Mouse (Mus musculus): ENCODE data around the gene Dnajc7. TPM values are rescaled to one million over a fixed set of nuclear protein-coding genes. Genes with fewer than 3 reads are reported as not detected.

Dnajc7 gene
- polyA plus RNA-seq, 1 experiment from 2014 or later: 235 TPM

DNA sequence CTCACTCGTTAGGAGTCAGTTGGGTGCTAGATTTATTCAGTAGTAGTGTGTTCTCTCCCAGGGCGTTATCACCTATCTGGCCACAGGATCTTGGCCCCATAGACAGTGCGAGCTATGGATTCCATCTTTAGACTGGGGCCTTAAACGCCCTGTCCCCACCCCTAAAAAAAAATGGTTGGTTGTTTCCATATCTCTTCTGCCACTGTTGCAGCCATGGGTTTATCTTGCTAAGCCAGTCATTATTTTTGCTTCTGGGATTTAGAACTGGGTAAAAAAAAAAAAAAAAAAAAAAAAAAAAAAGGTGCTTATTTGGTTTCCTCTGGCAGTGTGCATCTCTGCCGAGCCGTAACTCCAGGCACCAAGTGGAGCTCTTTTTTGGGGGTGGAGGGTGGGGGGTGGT is 55.3 kb downstream of the Dnajc7 start:
- no peak overlapping the region for H3K4me3 ChIP-seq (ENCODE audit: low read length)
- H3K9me3 ChIP-seq (ENCODE audit: low read length): no peaks in the 10 kb centered on the region
- no peaks in the 10 kb centered on the region for H3K4me1 ChIP-seq (ENCODE audit: insufficient read depth, low read length)
- H3K27me3 ChIP-seq (ENCODE audit: insufficient read depth, low read length): no peaks in the 10 kb centered on the region
- H3K27ac ChIP-seq (ENCODE audit: low read length): no peak overlapping the region
- ATAC-seq (ENCODE audit: low FRiP score, low TSS enrichment): no peak
- H3K9ac ChIP-seq (replicated peaks; ENCODE audit: low read length): no peak overlapping the region
- WGBS: 90% methylated on average over 6 of the region's 6 CpGs
- no peak overlapping the region for H3K4me2 ChIP-seq (replicated peaks; ENCODE audit: low read depth, low read length)
- H3K36me3 ChIP-seq (ENCODE audit: insufficient read depth, low read length): no peaks in the 10 kb centered on the region

DNA sequence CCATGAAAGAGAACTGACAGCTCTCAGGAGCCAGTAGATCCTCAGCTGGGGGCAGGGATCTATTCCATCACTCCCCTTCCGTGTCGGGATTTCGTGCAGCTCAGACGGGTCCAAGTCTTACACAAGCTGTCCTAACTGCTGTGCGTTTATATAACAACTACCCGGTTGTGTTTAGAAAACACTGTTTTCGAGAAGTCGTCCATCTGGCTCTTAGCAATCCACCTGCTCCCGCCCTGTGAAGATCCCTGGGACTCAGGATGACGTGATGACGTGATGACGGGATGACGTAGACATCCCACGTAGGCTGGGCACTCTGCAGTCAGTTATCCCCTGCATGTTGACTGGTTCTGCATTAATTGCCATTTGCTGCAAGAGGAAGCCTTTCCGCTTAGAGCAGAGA is 55.7 kb downstream of the Dnajc7 start:
- H3K4me1 ChIP-seq (ENCODE audit: insufficient read depth, low read length): no peaks in the 10 kb centered on the region
- ATAC-seq (ENCODE audit: low FRiP score, low TSS enrichment): no peak
- 77% methylated on average over 15 of the region's 15 CpGs for WGBS
- no peak overlapping the region for H3K9ac ChIP-seq (replicated peaks; ENCODE audit: low read length)
- no peaks in the 10 kb centered on the region for H3K36me3 ChIP-seq (ENCODE audit: insufficient read depth, low read length)
- no peak overlapping the region for H3K27ac ChIP-seq (ENCODE audit: low read length)
- no peaks in the 10 kb centered on the region for H3K9me3 ChIP-seq (ENCODE audit: low read length)
- H3K4me2 ChIP-seq (replicated peaks; ENCODE audit: low read depth, low read length): no peak overlapping the region
- no peaks in the 10 kb centered on the region for H3K27me3 ChIP-seq (ENCODE audit: insufficient read depth, low read length)
- H3K4me3 ChIP-seq (ENCODE audit: low read length): no peak overlapping the region

DNA sequence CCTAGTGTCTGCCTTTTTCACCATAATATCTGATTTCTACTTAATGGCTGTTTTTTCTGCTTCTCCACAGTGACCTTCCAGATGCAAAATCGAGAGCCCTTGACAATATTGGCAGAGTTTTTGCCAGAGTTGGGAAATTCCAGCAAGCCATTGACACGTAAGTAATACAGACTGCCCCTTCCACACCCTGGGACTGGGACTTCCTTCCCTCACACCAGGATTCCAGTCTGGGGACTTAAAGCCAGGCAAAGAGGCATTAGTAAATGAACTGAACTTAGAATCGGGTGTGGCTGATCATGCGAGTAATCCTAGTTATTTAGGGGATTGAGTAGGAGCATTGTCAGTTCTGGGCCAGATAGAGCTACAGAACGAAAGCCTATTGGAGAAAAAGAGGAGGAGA is 58.2 kb downstream of the Dnajc7 start:
- H3K9ac ChIP-seq (replicated peaks; ENCODE audit: low read length): no peak overlapping the region
- H3K4me1 ChIP-seq (ENCODE audit: insufficient read depth, low read length): no peaks in the 10 kb centered on the region
- H3K36me3 ChIP-seq (ENCODE audit: insufficient read depth, low read length): no peaks in the 10 kb centered on the region
- ATAC-seq (ENCODE audit: low FRiP score, low TSS enrichment): no peak
- H3K4me2 ChIP-seq (replicated peaks; ENCODE audit: low read depth, low read length): no peak overlapping the region
- no peaks in the 10 kb centered on the region for H3K9me3 ChIP-seq (ENCODE audit: low read length)
- WGBS: 55% methylated on average over 5 of the region's 5 CpGs
- H3K27ac ChIP-seq (ENCODE audit: low read length): no peak overlapping the region
- H3K27me3 ChIP-seq (ENCODE audit: insufficient read depth, low read length): no peaks in the 10 kb centered on the region
- H3K4me3 ChIP-seq (ENCODE audit: low read length): no peak overlapping the region

DNA sequence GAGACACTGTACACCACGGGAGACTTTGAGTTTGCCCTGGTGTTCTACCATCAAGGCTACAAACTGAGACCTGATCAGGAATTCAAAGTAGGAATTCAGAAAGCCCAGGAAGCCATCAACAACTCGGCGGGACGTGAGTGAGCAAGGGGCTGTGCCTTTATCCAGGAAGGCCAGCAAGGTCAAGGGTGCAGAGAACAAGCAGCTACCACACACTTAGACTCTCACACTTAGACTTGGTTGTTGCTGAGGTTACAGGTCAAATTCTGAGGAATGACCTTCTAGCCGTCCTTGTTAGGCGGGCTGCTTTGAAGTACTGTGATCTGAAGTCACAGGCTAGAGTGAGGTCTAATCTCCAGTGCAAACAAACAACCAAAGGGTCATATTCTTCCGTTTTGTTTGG is 60.5 kb downstream of the Dnajc7 start:
- Histone ChIP-seq H3K4me2 (replicated peaks; ENCODE audit: low read depth, low read length) (no peak overlapping the region), H3K9ac (replicated peaks; ENCODE audit: low read length) (no peak overlapping the region), H3K36me3 (ENCODE audit: insufficient read depth, low read length) (no peaks in the 10 kb centered on the region), H3K4me3 (ENCODE audit: low read length) (no peak overlapping the region), H3K27ac (ENCODE audit: low read length) (no peak overlapping the region), H3K9me3 (ENCODE audit: low read length) (no peaks in the 10 kb centered on the region), H3K4me1 (ENCODE audit: insufficient read depth, low read length) (no peaks in the 10 kb centered on the region), H3K27me3 (ENCODE audit: insufficient read depth, low read length) (no peaks in the 10 kb centered on the region)
- 48% methylated on average over 7 of the region's 7 CpGs for WGBS
- no peak for ATAC-seq (ENCODE audit: low FRiP score, low TSS enrichment)

DNA sequence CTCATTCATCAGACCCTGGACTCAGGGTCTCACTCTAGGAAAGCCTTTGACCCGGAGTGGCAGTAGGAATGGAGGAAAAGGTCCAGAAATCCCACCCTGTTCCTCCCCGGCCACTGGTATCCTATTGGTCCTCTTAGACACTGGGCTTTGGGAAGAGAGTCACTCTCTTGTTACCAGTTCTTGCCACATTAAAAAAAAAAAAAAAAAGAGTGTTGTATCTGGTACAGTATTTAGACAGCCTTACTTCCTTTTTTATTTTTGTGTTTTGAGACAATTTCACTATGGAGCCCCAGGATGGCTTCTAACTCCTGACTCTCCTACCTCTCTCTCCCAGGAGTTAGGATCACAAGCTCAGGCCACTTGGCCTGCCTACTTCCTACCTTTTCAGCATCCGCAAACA is 62.4 kb downstream of the Dnajc7 start:
- Histone ChIP-seq H3K27me3 (ENCODE audit: insufficient read depth, low read length) (no peaks in the 10 kb centered on the region), H3K4me2 (replicated peaks; ENCODE audit: low read depth, low read length) (no peak overlapping the region), H3K27ac (ENCODE audit: low read length) (no peak overlapping the region), H3K9ac (replicated peaks; ENCODE audit: low read length) (no peak overlapping the region), H3K9me3 (ENCODE audit: low read length) (no peaks in the 10 kb centered on the region), H3K36me3 (ENCODE audit: insufficient read depth, low read length) (no peaks in the 10 kb centered on the region), H3K4me1 (ENCODE audit: insufficient read depth, low read length) (no peaks in the 10 kb centered on the region), H3K4me3 (ENCODE audit: low read length) (no peak overlapping the region)
- WGBS: 62% methylated on average over 3 of the region's 3 CpGs
- no peak for ATAC-seq (ENCODE audit: low FRiP score, low TSS enrichment)

DNA sequence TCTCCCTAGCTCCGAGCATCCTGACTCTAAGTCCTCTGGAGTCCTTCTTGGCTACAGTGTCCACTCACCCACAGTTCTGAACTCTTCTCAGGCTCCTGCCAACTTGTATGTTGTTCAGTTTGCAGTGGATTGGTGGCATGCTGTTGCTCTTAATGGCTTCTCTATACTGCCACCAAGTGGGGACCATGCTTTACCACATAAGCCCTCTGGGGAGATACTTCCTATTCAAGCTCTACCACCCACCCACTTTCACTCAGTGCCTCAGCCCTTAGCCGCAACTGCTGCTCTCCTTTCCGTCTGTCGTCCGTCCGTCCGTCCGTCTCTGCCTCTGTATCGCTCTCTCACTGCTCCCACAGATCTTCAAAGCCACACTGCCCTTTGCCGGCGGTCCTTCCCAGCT is 64.4 kb downstream of the Dnajc7 start:
- Histone ChIP-seq H3K4me2 (replicated peaks; ENCODE audit: low read depth, low read length) (peak overlapping the region; percentile 44; the same call in 1 of the 2 replicates), H3K4me3 (ENCODE audit: low read length) (peak overlapping the region; percentile 26)
- ATAC-seq (ENCODE audit: low FRiP score, low TSS enrichment): peak; percentile 85

DNA sequence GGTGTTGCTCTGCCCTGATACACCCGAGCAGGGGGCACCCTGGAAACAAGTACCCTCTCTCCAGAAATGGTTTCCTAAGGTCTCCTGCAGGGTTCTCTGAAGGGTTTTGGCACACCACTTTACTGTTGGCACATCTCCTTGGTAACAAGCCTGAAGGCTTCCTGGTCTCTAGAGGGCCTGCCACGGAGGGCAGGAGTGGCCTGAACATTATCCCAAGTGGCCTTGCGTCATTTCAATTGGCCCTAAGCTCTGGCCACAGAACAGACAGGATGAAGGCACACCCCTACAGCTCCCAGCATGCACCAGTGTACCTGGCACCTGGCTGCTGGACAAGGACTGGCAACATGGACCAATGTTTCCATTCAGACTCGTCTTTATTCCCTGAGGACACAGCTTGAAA is 67.1 kb downstream of the Dnajc7 start:
- no peak overlapping the region for H3K27ac ChIP-seq (ENCODE audit: low read length)
- no peaks in the 10 kb centered on the region for H3K36me3 ChIP-seq (ENCODE audit: insufficient read depth, low read length)
- no peaks in the 10 kb centered on the region for H3K4me1 ChIP-seq (ENCODE audit: insufficient read depth, low read length)
- WGBS: 84% methylated on average over 4 of the region's 4 CpGs
- H3K27me3 ChIP-seq (ENCODE audit: insufficient read depth, low read length): no peaks in the 10 kb centered on the region
- H3K9ac ChIP-seq (replicated peaks; ENCODE audit: low read length): no peak overlapping the region
- H3K4me2 ChIP-seq (replicated peaks; ENCODE audit: low read depth, low read length): no peak overlapping the region
- H3K4me3 ChIP-seq (ENCODE audit: low read length): no peak overlapping the region
- ATAC-seq (ENCODE audit: low FRiP score, low TSS enrichment): no peak
- H3K9me3 ChIP-seq (ENCODE audit: low read length): no peaks in the 10 kb centered on the region

More for the DNA sequence above, 64.4 kb downstream of the Dnajc7 start:
- Histone ChIP-seq H3K9ac (replicated peaks; ENCODE audit: low read length) (peak overlapping the region; percentile 56), H3K9me3 (ENCODE audit: low read length) (no peaks in the 10 kb centered on the region), H3K27me3 (ENCODE audit: insufficient read depth, low read length) (no peaks in the 10 kb centered on the region), H3K4me1 (ENCODE audit: insufficient read depth, low read length) (no peaks in the 10 kb centered on the region), H3K27ac (ENCODE audit: low read length) (no peak overlapping the region), H3K36me3 (ENCODE audit: insufficient read depth, low read length) (no peaks in the 10 kb centered on the region)
- WGBS: 23% methylated on average over 11 of the region's 11 CpGs

DNA sequence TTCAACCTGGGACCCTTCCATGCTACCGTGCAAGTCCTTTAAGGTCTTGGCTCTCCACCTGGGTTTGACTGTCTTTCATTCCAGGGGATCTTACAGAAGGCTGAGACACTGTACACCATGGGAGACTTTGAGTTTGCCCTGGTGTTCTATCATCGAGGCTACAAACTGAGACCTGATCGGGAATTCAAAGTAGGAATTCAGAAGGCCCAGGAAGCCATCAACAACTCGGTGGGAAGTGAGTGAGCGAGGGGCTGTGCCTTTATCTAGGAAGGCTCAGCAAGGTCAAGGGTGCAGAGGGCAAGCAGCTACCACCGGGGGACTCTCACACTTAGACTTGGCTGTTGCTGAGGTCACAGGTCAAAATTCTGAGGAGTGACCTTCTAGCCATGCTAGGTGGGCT is 69.9 kb downstream of the Dnajc7 start:
- no peak overlapping the region for H3K4me3 ChIP-seq (ENCODE audit: low read length)
- no peaks in the 10 kb centered on the region for H3K27me3 ChIP-seq (ENCODE audit: insufficient read depth, low read length)
- H3K36me3 ChIP-seq (ENCODE audit: insufficient read depth, low read length): no peaks in the 10 kb centered on the region
- H3K9me3 ChIP-seq (ENCODE audit: low read length): no peaks in the 10 kb centered on the region
- no peak overlapping the region for H3K9ac ChIP-seq (replicated peaks; ENCODE audit: low read length)
- H3K4me2 ChIP-seq (replicated peaks; ENCODE audit: low read depth, low read length): no peak overlapping the region
- peaks cover 6% of the 10 kb centered on the region; the same call in 1 of the 2 replicates for H3K4me1 ChIP-seq (ENCODE audit: insufficient read depth, low read length)
- 69% methylated on average over 6 of the region's 6 CpGs for WGBS
- no peak for ATAC-seq (ENCODE audit: low FRiP score, low TSS enrichment)
- no peak overlapping the region for H3K27ac ChIP-seq (ENCODE audit: low read length)

DNA sequence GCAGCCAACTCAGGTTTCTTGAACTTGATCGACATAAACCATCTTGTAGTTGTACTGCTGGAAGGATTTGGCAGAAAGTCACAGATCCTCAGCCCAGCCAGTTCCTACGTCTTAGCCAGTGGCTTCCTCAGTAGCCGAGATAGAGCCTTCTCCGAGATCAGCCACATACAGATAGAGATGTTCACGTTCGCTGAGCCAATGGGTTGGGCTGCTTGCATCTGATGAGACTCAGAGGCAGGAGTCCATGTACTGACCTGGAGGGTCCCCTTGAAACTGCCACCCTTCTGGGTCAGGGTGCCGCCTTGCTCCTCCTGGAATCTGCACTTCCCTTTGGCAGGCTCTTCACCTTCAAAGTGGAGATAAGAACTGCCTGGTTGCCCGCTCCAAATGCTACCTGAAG is 70.5 kb downstream of the Dnajc7 start:
- Histone ChIP-seq H3K4me1 (ENCODE audit: insufficient read depth, low read length) (peaks cover 10% of the 10 kb centered on the region; the same call in 1 of the 2 replicates), H3K4me3 (ENCODE audit: low read length) (no peak overlapping the region), H3K27me3 (ENCODE audit: insufficient read depth, low read length) (no peaks in the 10 kb centered on the region), H3K9ac (replicated peaks; ENCODE audit: low read length) (no peak overlapping the region), H3K4me2 (replicated peaks; ENCODE audit: low read depth, low read length) (no peak overlapping the region), H3K27ac (ENCODE audit: low read length) (no peak overlapping the region), H3K36me3 (ENCODE audit: insufficient read depth, low read length) (no peaks in the 10 kb centered on the region), H3K9me3 (ENCODE audit: low read length) (no peaks in the 10 kb centered on the region)
- ATAC-seq (ENCODE audit: low FRiP score, low TSS enrichment): no peak
- WGBS: 77% methylated on average over 8 of the region's 8 CpGs

DNA sequence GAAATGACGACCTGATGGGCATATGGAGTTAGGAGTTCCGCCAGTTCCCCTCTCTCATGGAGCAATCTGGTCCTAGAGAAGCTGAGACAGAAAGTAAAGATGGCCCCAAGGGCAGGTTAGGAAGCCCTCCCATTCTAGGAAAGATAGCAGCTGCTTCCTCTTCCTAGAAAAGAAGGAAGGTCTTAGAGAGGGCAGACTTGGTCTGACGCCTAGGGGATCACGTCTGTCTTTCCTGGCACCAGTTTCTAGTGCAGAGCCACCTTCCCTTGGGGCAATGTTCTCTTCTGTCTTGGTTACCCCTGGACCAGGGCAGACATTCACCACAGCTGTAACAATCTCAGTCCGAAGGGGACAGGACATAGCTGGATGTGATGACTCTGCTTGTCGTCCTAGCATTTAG is 71.8 kb downstream of the Dnajc7 start:
- Histone ChIP-seq H3K27ac (ENCODE audit: low read length) (no peak overlapping the region), H3K27me3 (ENCODE audit: insufficient read depth, low read length) (no peaks in the 10 kb centered on the region), H3K4me3 (ENCODE audit: low read length) (no peak overlapping the region), H3K4me2 (replicated peaks; ENCODE audit: low read depth, low read length) (no peak overlapping the region), H3K9ac (replicated peaks; ENCODE audit: low read length) (no peak overlapping the region), H3K9me3 (ENCODE audit: low read length) (no peaks in the 10 kb centered on the region), H3K4me1 (ENCODE audit: insufficient read depth, low read length) (peaks cover 10% of the 10 kb centered on the region; the same call in 1 of the 2 replicates), H3K36me3 (ENCODE audit: insufficient read depth, low read length) (no peaks in the 10 kb centered on the region)
- no peak for ATAC-seq (ENCODE audit: low FRiP score, low TSS enrichment)
- WGBS: 77% methylated on average over 6 of the region's 6 CpGs
